Mouse (Mus musculus) G1E-ER4 (cell line): Measurements from ENCODE around the gene Tspan1. TPM values are rescaled to one million over a fixed set of nuclear protein-coding genes. Genes with fewer than 3 reads are reported as not detected.

Experiments used
- GATA1 ChIP-seq: IDR thresholded peaks from one replicate; pipeline ENCODE4 v1.8.0; 2012; ENCODE audit warnings: low read length, inconsistent platforms
- polyA plus RNA-seq: library from polyadenylated mRNA; stranded (reverse); fragments of >175 nt; gene quantifications from 2 replicates; pipeline ENCODE4 v1.2.3, GENCODE M21; 2012

Tspan1 gene
- not detected in 2 replicates for polyA plus RNA-seq

DNA sequence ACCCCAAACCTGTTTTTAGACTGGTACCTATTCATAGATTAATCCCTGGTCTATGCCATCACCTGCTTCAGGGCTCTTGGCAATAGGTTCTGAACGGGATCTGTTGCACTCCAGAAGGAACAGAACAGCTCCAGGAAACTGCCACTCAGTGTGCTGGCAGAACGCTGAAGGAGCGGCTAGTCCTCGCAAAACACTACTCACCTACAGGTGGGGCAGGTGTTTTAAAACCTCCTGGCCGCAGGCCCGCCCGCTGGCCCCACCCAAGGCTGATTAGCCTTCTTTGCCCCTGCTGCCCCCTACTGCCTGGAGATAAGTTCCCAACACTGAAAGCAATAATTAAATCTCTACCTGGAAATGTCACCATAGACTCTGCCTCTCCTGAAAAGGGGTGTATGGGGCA, at the start of gene Tspan1:
Gene Tspan1, minus strand, starts transcription at position 198 of the 400 bp plus-strand sequence.
- no peak for TF ChIP-seq GATA1

DNA sequence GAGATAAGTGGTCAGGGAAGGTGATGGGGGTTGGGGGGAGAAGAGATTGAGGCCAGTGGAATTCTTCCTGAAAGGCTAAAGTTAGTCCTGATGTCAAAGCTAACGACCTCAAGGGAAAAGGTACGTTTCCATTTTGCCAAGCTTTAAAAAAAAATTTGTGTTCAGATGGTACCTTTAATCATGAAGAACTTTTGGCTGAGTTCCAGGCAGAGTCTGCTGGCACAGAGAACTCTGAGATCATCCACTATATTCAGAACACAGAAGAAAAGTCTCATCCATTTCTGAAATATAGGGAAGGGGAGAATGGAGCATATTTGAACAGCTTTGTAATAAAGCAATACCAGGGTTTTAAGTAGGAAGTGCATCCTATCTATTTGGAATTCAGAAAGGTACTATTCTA, 49.6 kb upstream of the Tspan1 start:
- no peak for TF ChIP-seq GATA1

DNA sequence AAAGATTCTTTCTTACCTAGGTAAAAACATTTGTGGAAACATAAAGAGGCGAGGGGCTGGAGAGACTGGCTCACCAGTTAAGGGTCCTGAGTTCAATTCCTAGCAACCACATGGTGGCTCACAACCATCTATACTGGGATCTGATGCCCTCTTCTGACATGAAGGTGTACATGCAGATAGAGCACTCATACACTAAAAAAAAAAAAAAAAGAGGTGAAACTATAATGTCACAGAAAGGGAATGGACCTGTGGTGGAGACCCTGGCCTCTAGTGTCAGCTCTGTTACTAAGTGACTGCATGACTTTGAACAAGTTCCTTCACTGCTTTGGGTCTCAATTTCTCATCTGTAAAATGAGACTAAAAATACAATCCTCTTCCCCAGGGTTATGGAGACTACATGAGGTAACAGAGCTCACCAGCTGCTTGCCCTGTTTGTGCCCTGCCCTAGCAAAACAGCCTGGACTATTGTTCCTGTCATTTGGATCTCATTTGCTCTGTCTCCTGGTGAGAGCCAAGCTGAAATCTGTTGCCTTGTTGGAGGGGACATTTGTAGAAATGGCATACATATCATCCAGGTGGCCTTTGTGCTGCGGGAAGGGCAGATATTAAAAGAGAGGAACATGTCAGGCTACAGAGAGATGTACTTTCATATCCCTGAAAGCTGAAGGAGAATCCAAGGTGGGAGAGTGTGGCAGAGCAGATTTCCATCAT, 48.6 kb upstream of the Tspan1 start:
- TF ChIP-seq GATA1: no peak

- no peak for TF ChIP-seq GATA1
These were observed 41.5 kb upstream of the Tspan1 start for GRCm38 (mm10) chr4:116208891-116209290.

- no peak for TF ChIP-seq GATA1
These were observed 39.1 kb upstream of the Tspan1 start for GRCm38 (mm10) chr4:116206531-116206930.

DNA sequence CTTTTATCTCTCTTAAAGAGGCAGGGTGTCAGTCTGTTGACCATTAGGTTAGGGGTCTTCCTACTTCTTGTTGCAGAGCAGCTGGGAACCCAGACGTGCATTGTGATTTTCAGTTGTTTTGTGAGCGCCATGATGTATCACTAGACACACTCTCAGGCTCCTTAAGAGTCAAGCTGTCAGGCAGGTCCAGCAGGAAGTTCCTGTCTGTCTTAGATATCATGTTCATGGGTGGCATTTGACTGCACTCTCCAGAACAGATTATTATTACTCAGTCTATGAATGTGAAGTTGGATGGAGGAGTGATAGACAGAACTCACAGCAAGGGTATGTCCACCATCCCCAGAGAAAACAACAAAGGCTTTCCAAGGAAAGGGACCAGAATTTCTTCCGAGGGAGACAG, 37.0 kb upstream of the Tspan1 start:
- TF ChIP-seq GATA1: no peak

DNA sequence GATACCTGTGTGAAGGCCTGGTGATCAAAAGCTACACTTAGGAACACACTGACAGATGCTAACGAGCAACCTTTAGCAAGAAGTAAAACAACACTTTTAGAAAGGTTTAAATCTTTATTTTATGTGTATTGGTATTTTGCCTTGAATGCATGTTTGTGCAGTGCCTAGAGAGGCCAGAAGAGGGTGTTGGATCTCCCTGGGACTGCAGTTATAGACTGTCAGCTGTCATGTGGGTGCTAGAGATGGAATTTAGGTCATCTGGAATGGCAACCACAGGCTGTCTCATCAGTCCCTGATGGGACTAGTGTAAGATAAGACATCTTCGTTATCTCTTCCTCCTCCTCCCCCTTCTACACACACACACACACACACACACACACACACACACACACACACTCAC, 31.0 kb upstream of the Tspan1 start:
- TF ChIP-seq GATA1: no peak

- peak; percentile 94 for TF ChIP-seq GATA1
These were observed 26.4 kb upstream of the Tspan1 start for GRCm38 (mm10) chr4:116193583-116194383.

GRCm38 (mm10) chr4:116192286-116192835, 25.0 kb upstream of the Tspan1 start:
- TF ChIP-seq GATA1: no peak

GRCm38 (mm10) chr4:116185083-116185482, 17.7 kb upstream of the Tspan1 start:
- TF ChIP-seq GATA1: no peak

GRCm38 (mm10) chr4:116182745-116183144, 15.3 kb upstream of the Tspan1 start:
- no peak for TF ChIP-seq GATA1

GRCm38 (mm10) chr4:116182079-116182478, 14.7 kb upstream of the Tspan1 start:
- no peak for TF ChIP-seq GATA1

DNA sequence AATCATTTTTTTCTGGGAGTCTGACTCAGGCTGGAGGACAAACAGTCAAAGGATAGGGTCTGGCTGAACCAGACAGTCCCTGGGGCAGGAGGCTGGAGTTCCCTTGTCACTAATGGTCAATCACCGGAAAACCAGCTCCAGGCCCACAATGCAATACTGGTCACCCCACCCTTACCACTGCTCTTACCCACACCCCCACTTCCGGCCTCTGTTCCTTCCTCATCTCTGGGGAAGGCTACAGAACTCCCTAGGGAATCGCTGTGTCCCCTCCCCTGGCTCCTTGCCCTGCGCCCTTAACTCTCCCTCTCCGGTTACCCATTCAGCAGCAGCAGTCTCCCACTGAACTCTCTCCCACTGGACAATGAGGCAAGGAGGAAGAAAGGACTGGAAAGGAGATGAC, 9.7 kb upstream of the Tspan1 start:
- no peak for TF ChIP-seq GATA1

DNA sequence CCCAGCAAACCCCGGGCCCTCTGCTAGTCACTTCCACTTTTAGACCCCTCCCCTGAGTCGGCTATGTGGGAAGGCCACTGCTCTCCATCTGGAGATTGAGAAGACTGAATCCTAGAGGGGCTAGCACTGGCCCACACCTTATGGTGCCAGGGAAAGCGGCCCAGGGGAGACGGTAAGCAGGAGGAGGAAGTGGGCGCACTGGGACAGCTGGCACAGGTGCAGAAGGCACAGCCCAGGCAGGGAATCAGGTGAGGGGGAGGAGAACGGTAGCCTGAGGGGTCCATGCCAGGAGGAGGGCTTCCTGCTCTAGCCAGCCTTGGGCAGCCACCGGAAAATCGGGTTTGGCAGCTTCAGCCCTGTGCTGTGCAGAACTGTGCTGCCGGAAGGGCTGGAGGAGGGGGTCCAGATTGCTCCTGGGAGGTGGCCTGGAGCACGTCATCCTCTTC, 9.2 kb upstream of the Tspan1 start:
- no peak for TF ChIP-seq GATA1

GRCm38 (mm10) chr4:116175711-116176542, 8.5 kb upstream of the Tspan1 start:
- no peak for TF ChIP-seq GATA1

- TF ChIP-seq GATA1: no peak
These were observed 7.7 kb upstream of the Tspan1 start for GRCm38 (mm10) chr4:116175136-116175535.
